Mouse (Mus musculus): Measurements from ENCODE around the gene Ropn1. TPM values are rescaled to one million over a fixed set of nuclear protein-coding genes. Genes with fewer than 3 reads are reported as not detected.
"Not testable (repeated sequence)": the region's sequence is repeated elsewhere in the genome, so short reads cannot be mapped to it uniquely, and the experiment has no call there.

The Ropn1 gene
- total RNA-seq (2017) = not detected in 2 replicates

- no peak for ATAC-seq (replicated peaks in 1 of 2; ENCODE audit: insufficient read depth in 1 of 2, low FRiP score in 2 of 2, low TSS enrichment in 1 of 2, low read depth in 1 of 2, poor library complexity in 2 of 2, severe bottlenecking in 2 of 2)
Measured at GRCm38 (mm10) chr16:34649621-34650020, at the start of gene Ropn1. Gene Ropn1 (plus strand): TSS chr16:34649921.

DNA sequence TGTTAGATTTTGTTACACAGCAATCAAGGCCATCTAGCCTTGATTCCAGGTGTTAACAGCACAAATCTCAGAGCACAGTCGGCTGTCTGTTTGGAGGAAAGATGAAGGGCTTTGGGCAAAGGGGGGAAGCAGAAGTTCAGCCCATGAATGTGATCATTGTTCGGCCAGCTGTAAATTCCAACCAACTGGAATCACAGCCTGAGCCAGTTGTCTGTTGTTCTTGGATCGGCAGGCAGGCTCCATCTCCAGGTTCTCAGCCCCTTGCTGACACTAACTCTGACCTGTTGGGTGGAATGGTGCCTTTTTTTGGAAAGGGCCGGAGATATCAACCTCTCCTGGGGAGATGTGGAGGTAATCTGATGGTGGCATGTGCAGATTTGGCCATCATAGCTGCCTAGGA is 47.8 kb upstream of the Ropn1 start:
- no peak for ATAC-seq (replicated peaks in 1 of 2; ENCODE audit: insufficient read depth in 1 of 2, low FRiP score in 2 of 2, low TSS enrichment in 1 of 2, low read depth in 1 of 2, poor library complexity in 2 of 2, severe bottlenecking in 2 of 2)

- no peak for ATAC-seq (replicated peaks in 1 of 2; ENCODE audit: insufficient read depth in 1 of 2, low FRiP score in 2 of 2, low TSS enrichment in 1 of 2, low read depth in 1 of 2, poor library complexity in 2 of 2, severe bottlenecking in 2 of 2)
Measured at GRCm38 (mm10) chr16:34603076-34603475, 46.6 kb upstream of the Ropn1 start.

- no peak for ATAC-seq (replicated peaks in 1 of 2; ENCODE audit: insufficient read depth in 1 of 2, low FRiP score in 2 of 2, low TSS enrichment in 1 of 2, low read depth in 1 of 2, poor library complexity in 2 of 2, severe bottlenecking in 2 of 2)
Measured at GRCm38 (mm10) chr16:34603854-34604253, 45.9 kb upstream of the Ropn1 start.

GRCm38 (mm10) chr16:34605679-34606078 is 44.0 kb upstream of the Ropn1 start:
- ATAC-seq (replicated peaks in 1 of 2; ENCODE audit: insufficient read depth in 1 of 2, low FRiP score in 2 of 2, low TSS enrichment in 1 of 2, low read depth in 1 of 2, poor library complexity in 2 of 2, severe bottlenecking in 2 of 2) = no peak

GRCm38 (mm10) chr16:34610137-34610536 is 39.6 kb upstream of the Ropn1 start:
- no peak for ATAC-seq (replicated peaks in 1 of 2; ENCODE audit: insufficient read depth in 1 of 2, low FRiP score in 2 of 2, low TSS enrichment in 1 of 2, low read depth in 1 of 2, poor library complexity in 2 of 2, severe bottlenecking in 2 of 2)

DNA sequence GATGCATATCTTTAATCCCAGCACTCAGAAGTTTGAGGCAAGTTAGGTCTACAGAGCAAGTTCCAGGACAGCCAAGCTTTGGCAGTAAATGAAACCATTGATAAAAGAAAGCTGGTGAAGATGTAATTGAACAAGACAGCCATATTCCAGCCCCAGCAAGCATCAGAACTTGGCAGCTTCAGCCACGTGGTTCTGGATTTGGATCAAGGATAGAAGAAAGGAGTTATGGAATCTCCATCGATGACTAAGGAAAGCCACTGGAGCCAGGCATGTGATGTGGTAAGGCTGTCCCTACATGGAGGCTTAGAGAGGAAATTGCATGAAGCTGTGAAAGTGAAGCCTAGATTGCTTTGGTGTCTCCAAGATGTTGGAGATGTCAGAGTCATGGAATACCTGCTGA is 35.7 kb upstream of the Ropn1 start:
- no peak for ATAC-seq (replicated peaks in 1 of 2; ENCODE audit: insufficient read depth in 1 of 2, low FRiP score in 2 of 2, low TSS enrichment in 1 of 2, low read depth in 1 of 2, poor library complexity in 2 of 2, severe bottlenecking in 2 of 2)

GRCm38 (mm10) chr16:34627591-34627990 is 22.1 kb upstream of the Ropn1 start:
- ATAC-seq (replicated peaks in 1 of 2; ENCODE audit: insufficient read depth in 1 of 2, low FRiP score in 2 of 2, low TSS enrichment in 1 of 2, low read depth in 1 of 2, poor library complexity in 2 of 2, severe bottlenecking in 2 of 2) = no peak

GRCm38 (mm10) chr16:34628397-34628796 is 21.3 kb upstream of the Ropn1 start:
- no peak for ATAC-seq (replicated peaks in 1 of 2; ENCODE audit: insufficient read depth in 1 of 2, low FRiP score in 2 of 2, low TSS enrichment in 1 of 2, low read depth in 1 of 2, poor library complexity in 2 of 2, severe bottlenecking in 2 of 2)

- no peak for ATAC-seq (replicated peaks in 1 of 2; ENCODE audit: insufficient read depth in 1 of 2, low FRiP score in 2 of 2, low TSS enrichment in 1 of 2, low read depth in 1 of 2, poor library complexity in 2 of 2, severe bottlenecking in 2 of 2)
Measured at GRCm38 (mm10) chr16:34635557-34635956, 14.2 kb upstream of the Ropn1 start.

DNA sequence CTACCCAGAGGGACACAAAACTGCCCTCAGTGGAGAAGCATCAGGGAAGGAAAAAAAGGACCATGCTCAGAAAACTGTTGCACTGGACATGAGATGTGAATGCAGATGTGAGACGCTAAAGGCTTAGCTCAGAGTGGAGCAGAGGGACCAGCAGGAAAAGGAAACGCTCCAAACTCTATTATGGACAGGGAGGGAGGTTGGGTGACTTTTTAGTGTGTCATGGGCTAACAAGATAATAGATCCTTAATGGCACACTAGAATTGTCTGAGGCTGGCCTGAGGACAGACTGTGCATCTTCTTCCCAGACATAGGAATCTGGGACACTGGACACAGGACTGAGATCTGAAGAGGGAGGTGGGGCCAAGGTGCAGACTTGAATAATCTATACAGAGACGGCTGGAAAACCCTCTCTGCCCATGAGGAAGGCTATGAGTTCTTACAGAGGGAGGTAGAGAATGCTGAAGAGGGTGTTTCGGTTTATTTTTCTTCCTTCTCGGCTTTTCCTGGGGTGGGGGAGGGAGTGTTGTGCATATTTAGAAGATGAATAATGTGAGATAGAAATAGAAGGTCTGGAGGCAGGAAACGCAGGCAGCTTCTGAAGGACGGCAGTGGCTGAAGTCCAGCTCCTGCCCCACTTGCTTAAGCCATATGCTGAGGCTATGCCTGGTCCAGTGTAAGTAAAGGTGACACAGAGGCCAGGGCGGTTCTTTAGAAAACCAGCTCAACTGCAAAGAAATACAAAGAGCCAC is 6.0 kb upstream of the Ropn1 start:
- ATAC-seq (replicated peaks in 1 of 2; ENCODE audit: insufficient read depth in 1 of 2, low FRiP score in 2 of 2, low TSS enrichment in 1 of 2, low read depth in 1 of 2, poor library complexity in 2 of 2, severe bottlenecking in 2 of 2) = no peak

- ATAC-seq (replicated peaks in 1 of 2; ENCODE audit: insufficient read depth in 1 of 2, low FRiP score in 2 of 2, low TSS enrichment in 1 of 2, low read depth in 1 of 2, poor library complexity in 2 of 2, severe bottlenecking in 2 of 2) = no peak
Measured at GRCm38 (mm10) chr16:34653023-34653422, 3.3 kb downstream of the Ropn1 start.

- not testable (repeated sequence) for ATAC-seq (replicated peaks in 1 of 2; ENCODE audit: insufficient read depth in 1 of 2, low FRiP score in 2 of 2, low TSS enrichment in 1 of 2, low read depth in 1 of 2, poor library complexity in 2 of 2, severe bottlenecking in 2 of 2)
Measured at GRCm38 (mm10) chr16:34657566-34657965, 7.8 kb downstream of the Ropn1 start.

- ATAC-seq (replicated peaks in 1 of 2; ENCODE audit: insufficient read depth in 1 of 2, low FRiP score in 2 of 2, low TSS enrichment in 1 of 2, low read depth in 1 of 2, poor library complexity in 2 of 2, severe bottlenecking in 2 of 2) = no peak
Measured at GRCm38 (mm10) chr16:34657983-34658382, 8.3 kb downstream of the Ropn1 start.

GRCm38 (mm10) chr16:34658388-34658787 is 8.7 kb downstream of the Ropn1 start:
- no peak for ATAC-seq (replicated peaks in 1 of 2; ENCODE audit: insufficient read depth in 1 of 2, low FRiP score in 2 of 2, low TSS enrichment in 1 of 2, low read depth in 1 of 2, poor library complexity in 2 of 2, severe bottlenecking in 2 of 2)

- no peak for ATAC-seq (replicated peaks in 1 of 2; ENCODE audit: insufficient read depth in 1 of 2, low FRiP score in 2 of 2, low TSS enrichment in 1 of 2, low read depth in 1 of 2, poor library complexity in 2 of 2, severe bottlenecking in 2 of 2)
Measured at GRCm38 (mm10) chr16:34664553-34664952, 14.8 kb downstream of the Ropn1 start.

- peak; percentile 83 to 96 for ATAC-seq (replicated peaks in 1 of 2; ENCODE audit: insufficient read depth in 1 of 2, low FRiP score in 2 of 2, low TSS enrichment in 1 of 2, low read depth in 1 of 2, poor library complexity in 2 of 2, severe bottlenecking in 2 of 2)
Measured at GRCm38 (mm10) chr16:34667031-34667726, 17.5 kb downstream of the Ropn1 start.

GRCm38 (mm10) chr16:34668341-34668740 is 18.6 kb downstream of the Ropn1 start:
- ATAC-seq (replicated peaks in 1 of 2; ENCODE audit: insufficient read depth in 1 of 2, low FRiP score in 2 of 2, low TSS enrichment in 1 of 2, low read depth in 1 of 2, poor library complexity in 2 of 2, severe bottlenecking in 2 of 2) = no peak

GRCm38 (mm10) chr16:34671966-34672365 is 22.2 kb downstream of the Ropn1 start:
- no peak for ATAC-seq (replicated peaks in 1 of 2; ENCODE audit: insufficient read depth in 1 of 2, low FRiP score in 2 of 2, low TSS enrichment in 1 of 2, low read depth in 1 of 2, poor library complexity in 2 of 2, severe bottlenecking in 2 of 2)

Data from hematopoietic stem cell, adult 5-6 weeks (primary cell).